Mouse (Mus musculus): ENCODE data around the gene Dtx3. TPM values are rescaled to one million over a fixed set of nuclear protein-coding genes. Genes with fewer than 3 reads are reported as not detected.

Dtx3 gene
- total RNA-seq, 2 experiments from 2014 or later, result 210 to 243 TPM

DNA sequence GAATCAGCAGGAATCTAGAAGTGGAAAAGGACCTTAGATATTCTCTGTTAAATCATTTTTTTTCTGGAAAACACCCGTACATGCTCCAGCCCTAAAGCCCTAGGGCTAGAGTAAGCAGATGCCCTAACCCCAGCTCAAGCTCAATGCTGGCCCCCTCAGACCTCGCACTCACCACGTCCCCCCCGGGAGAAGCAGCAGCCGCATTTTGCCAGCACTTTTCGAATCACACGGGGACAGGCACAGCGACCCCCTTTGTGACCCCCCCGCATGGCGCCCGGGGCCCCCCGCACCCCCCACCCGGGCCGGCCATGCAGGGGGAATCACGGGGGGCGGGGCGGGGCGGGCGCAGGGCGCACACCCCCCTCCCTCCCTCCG is 7.5 kb downstream of the Dtx3 start:
- DNase-seq (ENCODE audit: extremely low spot score in 1 of 2, low spot score in 1 of 2), result no peak

DNA sequence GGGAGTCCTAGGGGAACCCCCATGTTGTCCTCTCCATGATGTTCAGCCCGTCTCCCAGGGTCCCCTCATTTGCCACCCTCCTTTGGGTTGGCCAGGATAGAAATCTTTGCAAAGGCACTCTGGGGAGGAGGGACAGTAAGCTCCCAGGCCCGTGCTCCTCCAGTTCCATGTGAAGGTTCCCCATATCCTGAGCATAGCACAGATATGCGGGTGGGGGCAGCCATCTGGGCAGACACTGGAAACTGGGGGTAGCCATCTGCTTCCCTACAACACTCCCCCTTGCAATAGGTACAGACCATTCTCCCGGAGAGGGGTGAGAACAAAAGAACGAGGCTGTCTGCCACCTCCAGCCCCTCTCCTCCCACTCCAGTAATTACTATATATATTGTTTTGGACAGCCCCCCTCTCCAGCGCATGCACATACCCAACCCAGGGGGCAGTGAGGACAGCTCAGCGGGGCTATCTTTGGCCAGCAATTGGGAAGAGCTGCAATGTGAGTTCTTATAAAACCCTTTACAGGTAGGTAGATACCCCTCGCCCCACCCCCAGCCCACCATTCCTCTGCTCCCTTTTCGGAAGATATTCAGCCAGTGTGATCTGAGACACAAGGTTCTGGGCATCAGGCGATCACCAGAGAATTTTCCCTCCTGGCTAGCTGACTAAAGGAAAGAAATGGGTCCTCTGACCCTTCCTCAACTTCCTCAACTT is 8.0 kb downstream of the Dtx3 start:
- peak in 1 of 2 experiments; percentile 56 for DNase-seq (ENCODE audit: extremely low spot score in 1 of 2, low spot score in 1 of 2)

DNA sequence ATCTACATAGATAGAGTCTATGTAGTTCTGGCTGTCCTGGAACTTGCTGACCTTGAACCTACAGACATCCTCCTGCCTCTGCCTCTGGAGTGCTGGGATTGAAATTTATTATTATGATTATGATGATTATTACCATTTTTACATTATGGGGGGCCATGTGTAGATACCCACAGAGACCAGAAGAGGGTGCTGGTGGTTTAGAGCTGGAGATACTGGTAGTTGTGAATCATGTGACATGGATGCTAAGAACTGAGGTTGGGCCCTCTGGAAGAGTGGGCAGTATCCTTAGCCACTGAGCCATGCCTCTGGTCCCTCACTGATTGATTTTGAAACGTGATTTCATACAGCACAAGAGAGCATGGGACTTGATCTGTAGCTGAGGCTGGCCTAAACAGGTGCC is 9.1 kb downstream of the Dtx3 start:
- no peak for DNase-seq (ENCODE audit: extremely low spot score in 1 of 2, low spot score in 1 of 2)

DNA sequence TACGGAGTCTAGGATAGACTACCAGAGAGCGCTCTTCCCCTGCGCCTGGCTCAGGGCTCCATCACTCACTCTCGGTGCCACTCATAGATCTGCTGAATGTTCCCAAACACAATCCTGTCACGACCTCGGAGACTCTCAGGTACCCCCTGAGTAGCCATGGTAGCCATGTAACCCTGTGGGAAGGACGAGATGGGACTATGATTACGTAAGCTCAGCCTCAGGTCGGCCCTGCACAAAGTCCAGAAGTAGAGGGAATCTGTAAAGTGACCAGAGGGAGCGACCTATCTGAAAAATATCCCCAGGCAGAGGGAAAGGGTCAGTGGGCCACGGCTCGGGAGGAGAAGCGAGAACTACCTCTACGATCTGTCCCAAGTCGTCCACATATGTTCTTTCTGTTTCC is 10.0 kb downstream of the Dtx3 start:
- DNase-seq (ENCODE audit: extremely low spot score in 1 of 2, low spot score in 1 of 2), result no peak

DNA sequence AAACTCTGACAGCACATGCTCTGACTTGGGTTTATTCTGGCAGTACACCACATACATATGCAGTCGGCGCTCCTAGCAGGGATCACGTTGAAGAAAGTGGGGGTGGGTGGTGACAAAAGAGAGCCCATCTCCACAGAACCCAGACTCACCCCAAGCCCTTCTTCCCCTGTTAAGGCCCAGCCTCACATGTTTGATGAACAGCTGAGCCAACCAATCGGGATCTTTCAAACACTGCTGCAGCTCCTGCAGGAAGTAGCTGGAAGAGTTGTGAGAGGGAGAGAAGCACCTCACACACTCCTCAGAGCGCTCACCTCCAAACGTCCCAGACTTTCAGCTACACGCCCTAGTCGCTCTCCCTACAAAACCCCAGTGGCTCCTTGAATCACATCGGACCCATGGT is 10.4 kb downstream of the Dtx3 start:
- no peak for DNase-seq (ENCODE audit: extremely low spot score in 1 of 2, low spot score in 1 of 2)

GRCm38 (mm10) chr10:127183759-127184158 is 11.8 kb downstream of the Dtx3 start:
- DNase-seq (ENCODE audit: extremely low spot score in 1 of 2, low spot score in 1 of 2), result no peak

DNA sequence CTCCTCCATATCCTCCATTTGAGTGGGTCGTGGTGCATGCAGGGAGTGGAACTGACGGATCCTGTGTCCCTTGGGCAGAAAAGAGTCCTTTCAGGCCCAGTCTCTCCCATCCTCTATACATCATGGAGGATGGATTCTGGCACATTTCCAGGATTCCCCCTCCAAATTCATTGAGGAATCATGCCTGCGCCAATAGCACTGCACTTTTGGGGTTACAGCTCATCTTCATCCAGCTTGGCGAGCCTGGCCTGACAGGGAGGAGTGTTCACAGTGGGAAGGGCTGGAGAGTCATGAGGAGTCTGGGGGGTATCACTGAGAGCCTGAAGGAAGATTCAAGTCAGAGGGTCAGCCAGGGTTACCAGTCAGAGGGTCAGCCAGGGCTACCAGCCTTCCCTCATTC is 12.9 kb downstream of the Dtx3 start:
- no peak for DNase-seq (ENCODE audit: extremely low spot score in 1 of 2, low spot score in 1 of 2)

- DNase-seq (ENCODE audit: extremely low spot score in 1 of 2, low spot score in 1 of 2), result no peak
Measured at GRCm38 (mm10) chr10:127181566-127181965, 14.0 kb downstream of the Dtx3 start.

- DNase-seq (ENCODE audit: extremely low spot score in 1 of 2, low spot score in 1 of 2), result no peak
Measured at GRCm38 (mm10) chr10:127180695-127181047, 14.9 kb downstream of the Dtx3 start.

DNA sequence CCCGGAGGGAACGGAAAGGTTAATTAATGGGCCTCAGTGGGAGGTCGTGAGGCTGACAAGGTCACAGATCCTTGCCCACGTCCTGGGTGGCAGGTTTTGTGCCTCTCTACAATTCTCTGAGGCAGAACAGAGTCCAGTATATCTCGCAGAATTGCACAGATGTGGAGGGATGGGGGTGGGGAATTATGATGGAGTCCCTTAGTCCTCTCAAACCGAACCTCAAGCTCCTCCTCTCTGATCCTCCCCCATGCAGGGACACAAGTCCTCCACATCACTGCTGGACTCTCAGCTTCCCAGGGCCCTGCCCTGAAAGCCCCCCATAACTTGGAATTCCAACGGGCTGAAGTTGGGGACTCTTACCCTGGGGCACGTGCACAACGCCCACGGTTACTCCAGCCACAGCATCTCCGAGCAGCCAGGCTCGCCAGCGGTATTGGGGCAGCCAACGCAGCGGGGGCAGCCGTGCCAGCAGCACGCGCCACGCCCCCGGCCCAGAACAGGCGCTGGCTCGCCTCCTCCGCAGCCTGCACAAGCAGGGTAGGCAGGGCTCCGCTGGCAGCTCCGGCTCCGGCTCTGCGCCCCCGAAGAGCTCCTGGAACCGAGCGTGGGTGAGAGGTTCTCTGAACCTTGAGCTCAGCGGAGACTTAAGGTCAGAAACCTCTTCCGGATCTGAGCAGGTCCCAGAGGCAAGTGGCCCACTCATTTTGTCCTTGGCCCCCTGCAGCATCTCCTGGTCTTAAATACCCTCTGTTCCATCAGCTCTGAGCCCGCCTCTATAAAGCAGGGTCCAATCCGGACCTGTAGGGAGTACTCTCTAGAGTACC is 15.4 kb downstream of the Dtx3 start, which contains the start of gene Slc26a10:
TSS of gene Slc26a10 (minus strand) at position 775 of the 824 bp plus-strand sequence.
- DNase-seq (ENCODE audit: extremely low spot score in 1 of 2, low spot score in 1 of 2), result peak in 1 of 2 experiments; percentile 35

DNA sequence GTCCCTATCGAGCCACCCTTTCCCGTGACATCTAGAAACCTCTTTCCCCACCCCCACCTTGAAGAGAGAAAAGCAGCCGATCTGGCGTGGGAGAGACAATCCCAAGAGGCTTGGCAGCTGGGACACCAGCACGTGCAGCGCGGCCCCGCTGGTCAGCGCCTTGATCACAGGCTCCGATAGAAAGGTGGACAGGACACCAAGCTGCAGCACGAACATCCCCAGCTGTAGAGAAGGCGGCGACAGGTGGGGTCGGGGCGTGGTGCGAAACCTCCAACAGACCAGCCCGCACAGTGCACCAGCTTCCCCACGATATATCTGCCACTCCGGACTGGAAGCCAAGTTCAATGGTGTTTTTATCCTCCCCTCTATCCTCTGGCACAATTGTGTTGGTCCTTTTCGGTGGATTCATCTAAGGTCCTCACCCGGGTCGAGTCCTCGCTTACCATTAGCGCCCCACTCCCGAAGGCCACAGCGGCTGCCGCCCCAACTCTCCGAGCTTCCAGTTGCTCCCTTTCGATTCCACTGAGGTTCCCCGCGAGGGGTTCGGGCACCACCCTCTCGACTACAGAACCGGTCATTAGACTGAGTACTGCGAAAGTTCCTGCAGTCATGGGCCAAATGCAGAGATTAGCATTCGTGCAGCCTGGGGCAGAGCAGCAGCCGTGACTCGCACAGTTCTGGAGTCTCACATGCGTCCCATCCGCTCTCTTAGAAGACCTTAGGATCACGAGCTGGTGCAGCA is 17.1 kb downstream of the Dtx3 start:
- DNase-seq (ENCODE audit: extremely low spot score in 1 of 2, low spot score in 1 of 2), result peak; percentile 13 to 21

GRCm38 (mm10) chr10:127177719-127178118 is 17.8 kb downstream of the Dtx3 start:
- DNase-seq (ENCODE audit: extremely low spot score in 1 of 2, low spot score in 1 of 2), result peak; percentile 63 to 83

DNA sequence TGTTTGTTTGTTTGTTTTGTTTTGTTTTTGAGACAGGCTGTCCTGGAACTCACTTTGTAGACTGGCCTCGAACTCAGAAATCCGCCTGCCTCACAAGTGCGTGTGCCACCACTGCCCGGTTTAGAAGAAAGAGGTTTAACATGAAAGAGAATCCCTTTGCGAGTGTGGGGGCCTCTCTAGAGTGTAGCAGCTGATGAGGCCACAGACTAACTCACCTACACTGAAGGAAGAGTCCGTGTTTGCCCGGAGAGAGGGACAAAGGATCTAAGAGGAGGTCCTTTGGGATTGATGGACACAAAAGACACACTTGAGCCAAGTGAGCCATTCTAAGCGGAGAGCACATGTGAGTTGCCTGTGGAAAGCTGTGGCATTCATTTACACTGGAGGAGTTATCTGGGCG is 18.3 kb downstream of the Dtx3 start:
- DNase-seq (ENCODE audit: extremely low spot score in 1 of 2, low spot score in 1 of 2), result peak in 1 of 2 experiments; percentile 6

DNA sequence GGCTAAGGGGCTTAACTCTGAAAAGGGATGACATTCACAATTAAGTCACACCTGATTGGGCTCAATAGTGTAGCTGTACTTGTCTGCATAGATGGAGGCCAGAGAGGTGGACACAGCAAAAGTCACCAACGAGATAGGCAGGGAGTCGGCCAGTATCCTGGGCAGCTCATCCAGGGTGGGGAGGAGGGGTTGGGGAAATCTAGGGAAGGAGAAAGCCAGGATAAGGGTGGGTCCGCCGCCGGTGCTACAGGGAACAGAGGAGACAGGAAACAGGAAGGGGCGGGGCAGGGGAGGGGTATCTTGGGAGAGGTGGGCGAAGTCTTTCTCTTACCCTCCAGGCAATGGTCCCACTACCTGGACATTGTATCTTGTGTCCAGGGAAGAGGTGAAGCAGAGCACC is 18.8 kb downstream of the Dtx3 start:
- no peak for DNase-seq (ENCODE audit: extremely low spot score in 1 of 2, low spot score in 1 of 2)

GRCm38 (mm10) chr10:127176228-127176627 is 19.3 kb downstream of the Dtx3 start:
- no peak for DNase-seq (ENCODE audit: extremely low spot score in 1 of 2, low spot score in 1 of 2)

DNA sequence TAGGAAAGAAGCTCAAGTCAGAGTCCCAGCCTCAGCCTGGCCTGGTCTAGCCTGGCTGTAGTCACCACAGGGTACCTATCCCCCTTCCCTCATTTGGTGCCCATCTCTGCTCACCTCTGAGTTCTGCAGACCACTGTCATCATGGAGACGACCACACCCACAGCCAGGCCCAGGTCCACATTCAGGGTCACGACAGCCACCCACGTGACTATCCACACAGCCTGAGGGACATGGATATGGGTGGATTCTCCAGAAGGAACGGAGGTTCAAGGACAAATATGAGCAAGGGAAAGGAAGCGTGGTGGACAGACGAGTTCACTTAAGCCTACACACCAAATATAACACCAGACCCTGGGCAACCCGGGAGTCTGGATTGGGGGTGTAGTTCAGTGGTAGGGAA is 21.4 kb downstream of the Dtx3 start:
- DNase-seq (ENCODE audit: extremely low spot score in 1 of 2, low spot score in 1 of 2), result no peak

GRCm38 (mm10) chr10:127173148-127174065 is 22.1 kb downstream of the Dtx3 start:
- peak in 1 of 2 experiments; percentile 13 for DNase-seq (ENCODE audit: extremely low spot score in 1 of 2, low spot score in 1 of 2)

GRCm38 (mm10) chr10:127171631-127172200 is 23.8 kb downstream of the Dtx3 start:
- DNase-seq (ENCODE audit: extremely low spot score in 1 of 2, low spot score in 1 of 2), result no peak

DNA sequence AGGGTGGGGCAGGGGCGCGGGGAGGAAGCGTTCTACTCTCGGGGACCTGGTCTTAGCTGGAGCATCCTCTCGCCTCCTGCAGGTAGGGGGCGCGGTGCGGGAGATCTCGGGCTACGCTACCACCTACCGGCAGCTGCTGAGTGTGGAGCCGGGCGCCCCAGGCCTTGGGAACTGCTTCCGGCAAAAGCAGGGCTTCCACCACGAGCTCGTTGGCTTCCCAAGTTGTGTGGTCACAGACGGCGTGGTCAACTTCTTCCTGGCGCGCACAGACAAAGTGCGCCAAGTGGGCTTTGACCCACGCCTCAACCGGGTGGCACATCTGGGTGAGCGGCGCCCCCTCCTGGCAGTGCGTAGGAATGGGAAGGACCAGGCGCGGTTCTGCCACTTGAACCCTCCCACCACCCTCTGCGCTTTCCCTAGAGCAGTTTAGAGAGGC is 24.7 kb downstream of the Dtx3 start:
- DNase-seq (ENCODE audit: extremely low spot score in 1 of 2, low spot score in 1 of 2), result peak; percentile 58 to 69

GRCm38 (mm10) chr10:127170002-127170401 is 25.5 kb downstream of the Dtx3 start:
- peak; percentile 9 to 37 for DNase-seq (ENCODE audit: extremely low spot score in 1 of 2, low spot score in 1 of 2)
